Mouse (Mus musculus) stomach, postnatal 0 days (tissue): Measurements from ENCODE around the gene Fam181a.

Experiments used
- CTCF ChIP-seq: IDR thresholded peaks from 2 replicates; pipeline ENCODE4 v1.5.1; 2016; ENCODE audit warnings: antibody characterized with exemption, low read depth, mild to moderate bottlenecking, moderate library complexity
- EP300 ChIP-seq: optimal IDR thresholded peaks from 2 replicates; pipeline ENCODE3; 2016; ENCODE audit warnings: antibody characterized with exemption

DNA sequence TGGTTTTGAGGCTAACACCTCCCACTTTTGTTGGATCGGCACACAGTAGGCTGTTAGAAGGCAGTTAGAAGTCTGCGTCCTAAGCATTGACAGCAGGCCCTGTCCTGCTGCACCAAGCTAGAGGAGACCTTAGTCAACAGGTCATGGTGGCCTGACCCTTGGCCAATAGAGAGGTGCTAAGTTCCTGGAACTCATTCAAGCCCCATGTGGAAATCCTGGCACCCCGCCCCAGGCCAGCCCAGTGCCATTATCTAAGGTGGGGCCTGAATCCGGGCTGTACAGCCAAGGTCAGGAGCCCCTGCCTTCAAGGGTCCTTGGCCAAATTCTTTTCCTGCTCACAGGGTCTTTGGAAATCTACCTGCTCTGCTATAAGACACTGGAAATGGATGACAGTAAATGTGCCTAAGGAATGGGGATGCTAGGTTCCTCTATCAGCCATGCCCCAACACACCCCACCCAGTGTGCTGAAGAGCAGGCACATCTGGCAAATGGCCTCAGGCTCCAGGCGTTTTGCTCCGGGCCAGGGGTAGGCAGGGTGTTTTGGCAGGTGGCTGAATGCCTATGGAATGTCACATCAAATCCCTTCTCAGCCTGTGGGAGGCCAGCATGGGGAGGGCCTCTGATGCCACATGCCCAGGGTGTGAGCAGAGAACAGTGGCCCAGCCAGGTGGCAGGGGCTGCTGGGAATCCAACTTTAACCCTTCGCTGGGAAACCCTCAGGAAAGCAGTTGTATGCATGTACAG, 17.8 kb downstream of the Fam181a start:
- TF ChIP-seq CTCF = no peak
- TF ChIP-seq EP300 = no peak
